Mouse (Mus musculus) liver, embryonic 14.5 days (tissue): Measurements from ENCODE around the gene Mafb.

Experiments used
- CTCF ChIP-seq: IDR thresholded peaks from 2 replicates; pipeline ENCODE4 v1.5.1; 2016; ENCODE audit warnings: antibody characterized with exemption, low read depth, control low read depth
- EP300 ChIP-seq: IDR thresholded peaks from 2 replicates; pipeline ENCODE4 v1.6.1; 2016; ENCODE audit warnings: antibody characterized with exemption, low read depth

GRCm38 (mm10) chr2:160348796-160349195 lies 18.1 kb downstream of the Mafb start:
- TF ChIP-seq CTCF (no peak), EP300 (no peak)
